Mouse (Mus musculus): ENCODE data around the gene Rhbdl1. TPM values are rescaled to one million over a fixed set of nuclear protein-coding genes. Genes with fewer than 3 reads are reported as not detected.
"Not testable (repeated sequence)": the region's sequence is repeated elsewhere in the genome, so short reads cannot be mapped to it uniquely, and the experiment has no call there.

The Rhbdl1 gene
- polyA plus RNA-seq, 1 experiment from 2014 or later, result 2.5 TPM

DNA sequence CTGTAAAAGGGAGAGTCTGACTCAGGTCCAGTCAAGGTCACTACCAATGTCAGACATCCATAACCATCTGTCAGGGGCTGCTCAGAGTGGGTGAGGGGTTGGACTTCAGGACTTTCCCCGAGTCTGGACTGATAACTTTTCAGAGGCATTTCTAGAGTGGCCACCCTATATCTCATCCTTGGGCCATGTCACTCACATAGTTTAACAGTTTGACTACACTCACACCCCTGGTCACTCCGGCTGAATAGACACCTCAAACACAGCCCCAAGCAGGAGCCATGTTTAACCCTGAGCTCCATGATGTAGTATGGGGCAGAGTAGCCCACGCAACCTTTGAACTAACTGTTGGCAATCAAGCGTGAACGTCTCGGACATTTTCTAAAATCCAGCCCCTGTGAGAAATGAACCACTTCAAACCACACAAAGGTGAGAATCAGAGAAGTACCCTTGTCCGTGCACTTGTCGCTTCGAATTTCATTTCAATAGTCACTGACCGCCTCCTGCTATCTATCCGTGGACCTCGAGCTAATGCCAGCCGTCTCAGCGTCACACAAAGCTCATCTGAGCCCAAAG is 37.1 kb upstream of the Rhbdl1 start:
- peak overlapping the region; percentile 85 for H3K9ac ChIP-seq (ENCODE audit: low read length)
- peaks cover 7% of the 10 kb centered on the region; the same call in 1 of the 2 replicates for H3K36me3 ChIP-seq (ENCODE audit: control insufficient read depth, insufficient read depth, low read length)
- WGBS, result 4% methylated on average over 14 of the region's 14 CpGs

DNA sequence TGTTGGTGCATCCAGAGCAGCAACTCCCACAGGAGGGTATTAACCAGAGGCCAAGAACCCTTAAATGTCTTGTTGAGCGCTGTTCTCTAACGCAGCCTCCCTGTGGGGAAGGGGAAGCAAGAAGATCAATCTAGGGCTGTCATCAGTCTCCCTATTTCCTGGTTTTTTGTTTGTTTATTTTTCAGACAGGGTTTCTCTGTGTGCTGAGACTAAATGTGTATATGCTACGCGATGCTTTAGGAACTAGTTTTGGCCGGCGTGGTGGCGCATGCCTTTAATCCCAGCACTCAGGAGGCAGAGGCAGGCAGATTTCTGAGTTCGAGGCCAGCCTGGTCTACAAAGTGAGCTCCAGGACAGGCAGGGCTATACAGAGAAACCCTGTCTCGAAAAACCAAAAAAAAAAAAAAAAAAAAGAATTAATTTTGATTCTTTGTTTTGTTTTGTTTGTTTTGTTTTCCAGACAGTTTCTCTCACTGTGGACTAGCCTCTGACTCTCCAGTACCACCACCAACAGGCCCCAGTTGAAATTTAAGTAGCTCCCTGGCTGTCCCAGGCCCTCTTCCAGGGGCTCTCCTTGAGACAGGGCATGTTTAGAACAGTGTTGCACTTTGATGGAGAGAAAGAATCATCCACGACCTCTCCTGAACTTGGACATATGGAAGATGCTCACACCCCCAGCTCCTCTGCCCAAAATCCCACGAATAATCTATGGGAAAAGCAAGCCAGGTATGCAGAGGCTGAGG is 36.5 kb upstream of the Rhbdl1 start:
- Histone ChIP-seq H3K4me2 (ENCODE audit: low read depth, low read length) (peak overlapping the region; percentile 90; the same call in 1 of the 2 replicates), H3K9ac (ENCODE audit: low read length) (peak overlapping the region; percentile 85), H3K27me3 (ENCODE audit: control insufficient read depth, insufficient read depth, low read length) (no peaks in the 10 kb centered on the region), H3K4me3 (replicated peaks; ENCODE audit: low read length) (peak overlapping the region; percentile 93; the same call in 1 of the 2 replicates), H3K4me1 (ENCODE audit: control insufficient read depth, insufficient read depth, low read length) (peaks cover 16% of the 10 kb centered on the region), H3K27ac (ENCODE audit: low read length) (no peak overlapping the region), H3K36me3 (ENCODE audit: control insufficient read depth, insufficient read depth, low read length) (peaks cover 7% of the 10 kb centered on the region; the same call in 1 of the 2 replicates), H3K9me3 (replicated peaks; ENCODE audit: control insufficient read depth, low read length) (no peaks in the 10 kb centered on the region)
- WGBS, result 73% methylated on average over 11 of the region's 11 CpGs
- no peak for ATAC-seq (ENCODE audit: insufficient read depth, low FRiP score)

More for the DNA sequence above, 37.1 kb upstream of the Rhbdl1 start:
- ATAC-seq (ENCODE audit: insufficient read depth, low FRiP score), result no peak
- Histone ChIP-seq H3K4me2 (ENCODE audit: low read depth, low read length) (peak overlapping the region; percentile 90), H3K27me3 (ENCODE audit: control insufficient read depth, insufficient read depth, low read length) (no peaks in the 10 kb centered on the region), H3K27ac (ENCODE audit: low read length) (peak overlapping the region; percentile 97), H3K9me3 (replicated peaks; ENCODE audit: control insufficient read depth, low read length) (no peaks in the 10 kb centered on the region), H3K4me1 (ENCODE audit: control insufficient read depth, insufficient read depth, low read length) (peaks cover 16% of the 10 kb centered on the region), H3K4me3 (replicated peaks; ENCODE audit: low read length) (peak overlapping the region; percentile 93)

DNA sequence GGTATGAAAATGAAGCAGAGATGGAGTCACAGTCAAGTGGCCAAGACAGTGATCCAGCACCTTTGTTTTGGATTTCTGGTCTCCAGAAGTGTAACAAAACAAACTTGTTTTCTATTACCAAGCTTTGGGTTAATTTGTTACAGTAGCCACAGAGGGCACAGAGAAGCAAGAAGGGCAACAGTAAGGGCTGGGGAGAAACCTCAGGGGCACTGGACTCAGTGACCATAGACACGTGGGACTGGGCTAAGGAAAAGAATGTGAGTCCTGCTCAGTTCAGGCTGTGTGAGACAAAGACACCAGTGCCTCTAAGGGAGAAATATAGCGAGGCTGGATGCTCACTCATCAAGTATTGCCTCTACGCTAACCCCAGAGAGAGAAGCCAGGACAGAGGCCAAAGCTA is 35.6 kb upstream of the Rhbdl1 start:
- H3K27me3 ChIP-seq (ENCODE audit: control insufficient read depth, insufficient read depth, low read length), result no peaks in the 10 kb centered on the region
- ATAC-seq (ENCODE audit: insufficient read depth, low FRiP score), result no peak
- H3K4me2 ChIP-seq (ENCODE audit: low read depth, low read length), result no peak overlapping the region
- peaks cover under 1% of the 10 kb centered on the region; the same call in 1 of the 2 replicates for H3K36me3 ChIP-seq (ENCODE audit: control insufficient read depth, insufficient read depth, low read length)
- H3K4me3 ChIP-seq (replicated peaks; ENCODE audit: low read length), result no peak overlapping the region
- H3K4me1 ChIP-seq (ENCODE audit: control insufficient read depth, insufficient read depth, low read length), result peaks cover 21% of the 10 kb centered on the region
- H3K9ac ChIP-seq (ENCODE audit: low read length), result no peak overlapping the region
- H3K27ac ChIP-seq (ENCODE audit: low read length), result no peak overlapping the region
- 78% methylated on average over 3 of the region's 3 CpGs for WGBS
- H3K9me3 ChIP-seq (replicated peaks; ENCODE audit: control insufficient read depth, low read length), result no peaks in the 10 kb centered on the region

DNA sequence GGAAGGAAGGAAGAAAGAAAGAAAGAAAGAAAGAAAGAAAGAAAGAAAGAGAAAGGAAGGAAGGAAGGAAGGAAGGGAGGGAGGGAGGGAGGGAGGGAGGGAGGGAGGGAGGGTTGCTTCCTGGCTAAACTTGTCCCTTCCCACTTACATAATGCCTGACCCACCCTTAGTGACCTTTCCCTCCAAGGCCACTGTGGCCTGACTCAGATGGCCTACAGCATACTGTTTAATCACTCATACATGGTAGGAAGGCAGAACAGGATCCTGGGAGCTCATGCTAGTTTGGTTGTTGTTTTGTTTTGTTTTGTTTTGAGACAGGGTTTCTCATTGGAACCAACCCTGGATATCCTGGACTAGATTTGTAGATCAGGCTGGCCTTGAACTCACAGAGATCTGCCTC is 34.5 kb upstream of the Rhbdl1 start:
- peaks cover 23% of the 10 kb centered on the region for H3K4me1 ChIP-seq (ENCODE audit: control insufficient read depth, insufficient read depth, low read length)
- not testable (repeated sequence) for H3K36me3 ChIP-seq (ENCODE audit: control insufficient read depth, insufficient read depth, low read length); H3K9ac ChIP-seq (ENCODE audit: low read length); H3K9me3 ChIP-seq (replicated peaks; ENCODE audit: control insufficient read depth, low read length); H3K27ac ChIP-seq (ENCODE audit: low read length); H3K27me3 ChIP-seq (ENCODE audit: control insufficient read depth, insufficient read depth, low read length); H3K4me2 ChIP-seq (ENCODE audit: low read depth, low read length); H3K4me3 ChIP-seq (replicated peaks; ENCODE audit: low read length); ATAC-seq (ENCODE audit: insufficient read depth, low FRiP score)

DNA sequence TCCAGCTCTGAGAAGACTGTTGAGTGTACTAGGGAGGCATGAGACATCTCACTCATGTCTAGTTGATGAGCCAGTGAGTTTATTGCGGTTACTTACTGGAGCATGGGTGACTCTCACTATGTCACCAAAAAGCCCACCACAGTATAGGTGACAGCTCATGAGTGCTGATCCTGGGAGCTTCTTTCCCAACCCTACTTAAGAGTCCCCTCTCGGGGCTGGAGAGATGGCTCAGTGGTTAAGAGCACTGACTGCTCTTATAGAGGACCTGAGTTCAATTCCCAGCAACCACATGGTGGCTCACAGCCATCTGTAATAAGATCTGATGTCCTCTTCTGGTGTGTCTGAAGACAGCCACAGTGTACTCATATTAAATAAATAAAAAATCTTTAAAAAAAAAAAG is 32.9 kb upstream of the Rhbdl1 start:
- Histone ChIP-seq H3K9me3 (replicated peaks; ENCODE audit: control insufficient read depth, low read length) (no peaks in the 10 kb centered on the region), H3K27me3 (ENCODE audit: control insufficient read depth, insufficient read depth, low read length) (no peaks in the 10 kb centered on the region), H3K9ac (ENCODE audit: low read length) (no peak overlapping the region), H3K4me1 (ENCODE audit: control insufficient read depth, insufficient read depth, low read length) (peaks cover 15% of the 10 kb centered on the region), H3K4me3 (replicated peaks; ENCODE audit: low read length) (no peak overlapping the region), H3K36me3 (ENCODE audit: control insufficient read depth, insufficient read depth, low read length) (no peaks in the 10 kb centered on the region), H3K4me2 (ENCODE audit: low read depth, low read length) (no peak overlapping the region), H3K27ac (ENCODE audit: low read length) (no peak overlapping the region)
- WGBS, result 88% methylated on average over 2 of the region's 2 CpGs
- no peak for ATAC-seq (ENCODE audit: insufficient read depth, low FRiP score)

DNA sequence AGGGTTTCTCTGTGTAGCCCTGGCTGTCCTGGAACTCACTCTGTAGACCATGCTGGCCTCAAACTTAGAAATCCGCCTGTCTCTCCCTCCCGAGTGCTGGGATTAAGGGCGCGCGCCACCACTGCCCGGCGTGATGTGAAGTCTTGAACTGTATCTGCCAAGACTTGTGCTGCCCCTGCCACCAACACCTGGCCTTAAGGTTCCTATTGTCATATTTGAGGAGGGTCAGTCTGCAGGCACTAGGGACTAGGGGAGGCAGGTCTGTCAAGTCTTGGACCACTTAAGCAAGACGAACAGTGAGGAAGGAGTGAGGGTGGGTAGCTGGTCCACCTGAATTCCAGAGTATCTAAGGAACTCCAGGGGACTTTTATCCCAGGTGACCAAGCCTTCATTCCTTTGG is 32.4 kb upstream of the Rhbdl1 start:
- ATAC-seq (ENCODE audit: insufficient read depth, low FRiP score), result no peak
- WGBS, result 83% methylated on average over 8 of the region's 8 CpGs
- no peaks in the 10 kb centered on the region for H3K36me3 ChIP-seq (ENCODE audit: control insufficient read depth, insufficient read depth, low read length)
- H3K9ac ChIP-seq (ENCODE audit: low read length), result no peak overlapping the region
- H3K4me2 ChIP-seq (ENCODE audit: low read depth, low read length), result no peak overlapping the region
- peaks cover 14% of the 10 kb centered on the region for H3K4me1 ChIP-seq (ENCODE audit: control insufficient read depth, insufficient read depth, low read length)
- no peak overlapping the region for H3K27ac ChIP-seq (ENCODE audit: low read length)
- no peaks in the 10 kb centered on the region for H3K9me3 ChIP-seq (replicated peaks; ENCODE audit: control insufficient read depth, low read length)
- H3K4me3 ChIP-seq (replicated peaks; ENCODE audit: low read length), result no peak overlapping the region
- H3K27me3 ChIP-seq (ENCODE audit: control insufficient read depth, insufficient read depth, low read length), result no peaks in the 10 kb centered on the region

DNA sequence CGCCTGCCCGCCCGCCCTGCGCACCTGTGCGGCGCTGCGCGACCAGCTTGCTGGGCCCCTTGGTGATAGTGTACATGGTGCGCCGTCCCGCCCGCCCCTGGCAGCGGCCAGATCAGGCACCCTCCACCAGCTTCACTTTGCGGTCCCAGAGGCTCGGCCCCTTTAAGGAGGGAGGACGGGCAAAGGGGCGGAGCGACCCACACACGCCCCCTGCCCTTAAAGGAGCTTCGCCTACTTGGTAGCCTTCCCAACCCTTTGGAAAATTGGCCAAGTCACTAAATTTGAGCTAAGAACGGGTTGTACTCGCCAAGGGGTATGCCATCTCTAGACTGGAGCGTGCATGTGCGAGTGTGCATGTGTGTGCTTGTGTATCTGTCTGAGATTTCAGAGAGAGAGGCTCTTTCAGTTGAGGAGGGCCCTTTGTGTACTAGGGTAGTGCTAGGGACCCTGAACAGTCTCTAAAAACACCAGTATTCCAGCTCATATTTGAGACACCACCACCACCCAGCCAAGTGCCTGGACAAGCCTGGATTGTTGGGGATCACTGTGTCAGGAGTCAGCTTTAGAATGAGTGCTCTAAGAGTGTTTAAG is 31.6 kb upstream of the Rhbdl1 start, which contains the start of gene Mcrip2:
Gene Mcrip2 (minus strand): TSS at position 164 of the 591 bp plus-strand sequence.
- Histone ChIP-seq H3K4me3 (replicated peaks; ENCODE audit: low read length) (peak within 1 kb of the TSS; percentile 86), H3K27me3 (ENCODE audit: control insufficient read depth, insufficient read depth, low read length) (no peaks in the 10 kb centered on the region), H3K4me1 (ENCODE audit: control insufficient read depth, insufficient read depth, low read length) (peaks cover 8% of the 10 kb centered on the region; the same call in 1 of the 2 replicates), H3K27ac (ENCODE audit: low read length) (peak within 1 kb of the TSS; percentile 80), H3K36me3 (ENCODE audit: control insufficient read depth, insufficient read depth, low read length) (no peaks in the 10 kb centered on the region), H3K9ac (ENCODE audit: low read length) (peak within 1 kb of the TSS; percentile 79), H3K9me3 (replicated peaks; ENCODE audit: control insufficient read depth, low read length) (no peaks in the 10 kb centered on the region), H3K4me2 (ENCODE audit: low read depth, low read length) (peak within 1 kb of the TSS; percentile 92)
- ATAC-seq (ENCODE audit: insufficient read depth, low FRiP score), result peak; percentile 81
- WGBS, result under 1% methylated on average over 24 of the region's 24 CpGs

DNA sequence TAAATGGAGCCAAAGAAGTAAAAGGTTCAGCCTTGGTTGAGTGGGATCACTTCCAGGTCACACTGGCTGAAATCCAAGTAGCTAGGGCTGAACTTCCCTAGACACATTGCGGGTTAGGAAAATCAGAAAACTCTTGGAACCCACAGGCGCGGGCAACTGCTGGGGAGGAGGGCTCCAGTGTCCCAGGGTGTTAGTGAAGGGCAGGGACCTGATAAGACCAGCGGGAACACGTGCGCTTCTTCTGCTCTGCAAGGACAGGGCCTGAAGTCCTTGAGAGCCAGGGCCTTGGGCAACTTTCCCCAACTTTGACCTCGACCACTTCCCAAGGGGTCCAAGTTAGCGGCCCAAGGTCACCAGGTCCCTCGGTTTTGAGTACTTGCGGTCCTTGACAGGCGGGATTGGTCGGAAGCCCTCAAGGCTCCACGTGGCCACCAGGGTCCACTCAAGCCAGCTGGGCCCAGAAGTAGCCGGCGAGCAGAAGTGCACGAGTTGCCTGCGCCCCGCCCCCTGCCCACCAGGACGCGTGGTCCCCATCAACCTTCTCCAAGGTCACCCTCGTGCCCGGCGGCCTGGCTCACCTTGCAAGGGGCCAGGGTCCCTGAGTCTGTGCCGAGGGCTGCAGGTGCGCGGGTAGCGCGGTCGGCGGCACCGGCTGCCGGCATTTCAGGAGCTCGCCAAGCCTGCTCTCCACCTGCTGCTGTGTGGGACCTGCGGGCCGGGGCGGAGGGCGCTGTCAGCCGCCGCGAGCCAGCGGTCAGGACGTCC is 30.9 kb upstream of the Rhbdl1 start:
- under 1% methylated on average over 42 of the region's 42 CpGs for WGBS
- H3K4me3 ChIP-seq (replicated peaks; ENCODE audit: low read length), result peak overlapping the region; percentile 86
- peak overlapping the region; percentile 80 for H3K27ac ChIP-seq (ENCODE audit: low read length)
- peak overlapping the region; percentile 79 for H3K9ac ChIP-seq (ENCODE audit: low read length)
- ATAC-seq (ENCODE audit: insufficient read depth, low FRiP score), result peak; percentile 28; the same call in 1 of the 2 replicates
- H3K36me3 ChIP-seq (ENCODE audit: control insufficient read depth, insufficient read depth, low read length), result 0 out of 2 replicates have a peak, but pooled peaks cover 3% of the 10 kb centered on the region
- peaks cover 8% of the 10 kb centered on the region; the same call in 1 of the 2 replicates for H3K4me1 ChIP-seq (ENCODE audit: control insufficient read depth, insufficient read depth, low read length)
- peak overlapping the region; percentile 92 for H3K4me2 ChIP-seq (ENCODE audit: low read depth, low read length)
- H3K27me3 ChIP-seq (ENCODE audit: control insufficient read depth, insufficient read depth, low read length), result no peaks in the 10 kb centered on the region
- no peaks in the 10 kb centered on the region for H3K9me3 ChIP-seq (replicated peaks; ENCODE audit: control insufficient read depth, low read length)

Measured in stomach, embryonic 16.5 days (tissue).